Mouse (Mus musculus) adrenal gland, adult 2 months (tissue): ENCODE measurements around the gene Znrf3. TPM values are rescaled to one million over a fixed set of nuclear protein-coding genes. Genes with fewer than 3 reads are reported as not detected.

Source experiments
- DNase-seq: peaks from one replicate; pipeline ENCODE4 v3.0.0; 2021
- polyA plus RNA-seq: library from polyadenylated mRNA; depleted of rRNA; stranded (reverse); fragments of >200 nt; gene quantifications from 2 replicates; pipeline ENCODE4 v1.2.3, GENCODE M21; 2012
- total RNA-seq, 2 experiments: library from RNA; stranded (reverse); gene quantifications; 2 replicates each; pipeline ENCODE4 v1.2.3; 2021

Gene Znrf3
- total and polyA plus RNA-seq, 3 experiments = 15.7 to 27.9 (median 21.8) TPM

DNA sequence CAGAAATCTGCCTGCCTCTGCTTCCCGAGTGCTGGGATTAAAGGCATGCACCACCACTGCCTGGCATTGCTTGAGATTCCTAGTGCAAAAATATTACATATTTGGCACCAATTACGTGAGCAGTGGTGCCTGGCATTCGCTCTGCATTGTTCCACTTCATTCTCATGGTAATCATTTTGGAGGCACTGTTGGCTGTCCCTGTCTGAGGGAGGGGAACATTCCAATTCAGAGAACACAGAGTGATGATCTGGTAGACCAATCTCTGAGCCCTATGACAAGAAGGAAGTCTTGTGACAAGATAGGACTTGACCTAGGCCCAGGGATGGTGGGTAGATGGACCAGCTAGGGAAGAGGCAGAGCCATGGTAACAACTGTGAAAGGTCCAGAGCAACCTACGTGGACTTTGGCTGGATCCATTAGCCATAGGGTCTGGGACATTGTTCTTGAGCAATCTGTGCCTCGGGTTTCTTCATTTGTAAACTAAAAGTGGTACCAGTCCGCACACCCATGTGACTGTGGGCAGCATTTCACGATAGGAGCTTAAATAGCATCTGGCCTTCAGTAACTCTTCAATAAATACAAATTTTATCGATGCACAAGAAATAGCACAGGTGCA lies 174.7 kb downstream of the Znrf3 start:
- DNase-seq = no peak

GRCm38 (mm10) chr11:5265764-5266163 lies 178.9 kb downstream of the Znrf3 start:
- no peak for DNase-seq

- no peak for DNase-seq
Observed at GRCm38 (mm10) chr11:5263078-5263730, 181.4 kb downstream of the Znrf3 start.

DNA sequence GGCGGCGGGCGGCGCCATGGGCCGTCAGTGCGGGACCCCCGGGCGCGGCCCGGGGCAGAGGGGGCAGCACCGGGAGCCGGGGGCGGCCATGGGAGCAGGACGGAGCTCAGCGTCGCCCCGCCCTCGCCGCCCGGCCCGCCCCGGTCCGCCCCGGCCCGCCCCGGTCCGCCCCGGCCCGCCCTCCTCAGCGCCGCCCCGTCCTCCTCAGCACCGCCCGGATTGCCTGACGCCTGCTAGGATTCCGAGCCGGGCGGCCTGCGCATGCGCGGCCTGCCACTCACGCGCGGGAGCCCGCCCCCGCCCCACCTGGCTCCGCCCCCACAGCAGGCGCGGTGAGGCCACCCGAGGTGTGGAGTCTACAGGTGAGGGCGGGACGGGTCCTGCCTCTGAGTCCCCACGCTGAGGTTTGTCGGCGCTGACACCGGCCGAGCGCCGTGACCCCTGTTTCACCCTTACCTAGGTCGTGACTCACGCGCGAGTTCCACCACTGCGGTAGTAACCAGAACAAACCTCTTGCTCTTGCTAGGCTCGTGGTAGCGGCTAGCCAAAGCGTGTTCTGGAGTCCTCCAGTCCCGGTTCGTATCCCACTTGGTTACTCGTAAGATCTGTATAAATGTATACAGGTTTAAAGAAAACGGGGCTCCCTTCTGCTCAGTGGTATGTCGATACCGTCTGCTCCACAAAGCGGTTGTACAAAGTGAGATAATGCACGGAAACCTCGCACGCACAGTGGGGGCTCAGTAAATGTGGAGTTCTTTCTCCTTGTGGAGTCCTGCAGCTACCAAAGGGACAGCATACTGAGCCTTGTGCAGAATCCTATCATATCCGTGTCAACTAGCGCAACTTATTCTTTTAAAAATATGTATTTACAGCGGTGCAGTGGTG lies 182.9 kb downstream of the Znrf3 start, which contains the start of gene Kremen1:
Kremen1 (minus strand) TSS at position 51 of the 885 bp plus-strand sequence.
- peak; percentile 95 for DNase-seq

DNA sequence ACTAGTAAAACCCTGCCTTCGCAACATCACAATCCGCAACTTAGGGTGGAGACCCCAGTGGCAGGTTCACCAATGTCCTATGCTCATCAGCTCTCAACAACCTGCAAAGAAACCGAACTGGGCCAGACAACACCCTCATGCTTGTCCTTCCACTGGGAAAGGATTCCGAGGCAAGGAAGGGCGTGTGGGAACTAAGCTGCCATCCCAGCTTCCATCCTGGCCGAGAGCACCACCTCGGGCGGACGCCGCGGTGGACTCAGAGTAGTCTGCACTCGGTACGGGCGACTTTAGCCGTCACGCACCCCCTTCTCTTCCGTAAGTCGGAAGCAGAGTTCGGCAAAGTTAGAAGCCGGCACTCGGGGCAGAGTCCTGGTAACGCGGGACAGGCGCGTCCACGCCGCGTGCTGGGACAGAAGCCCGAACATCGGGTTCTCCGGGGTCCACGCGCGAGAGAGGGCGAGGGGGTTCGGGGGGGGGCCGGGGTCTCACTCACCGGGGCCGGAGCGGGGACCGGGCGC lies 183.6 kb downstream of the Znrf3 start:
- DNase-seq = peak; percentile 67

DNA sequence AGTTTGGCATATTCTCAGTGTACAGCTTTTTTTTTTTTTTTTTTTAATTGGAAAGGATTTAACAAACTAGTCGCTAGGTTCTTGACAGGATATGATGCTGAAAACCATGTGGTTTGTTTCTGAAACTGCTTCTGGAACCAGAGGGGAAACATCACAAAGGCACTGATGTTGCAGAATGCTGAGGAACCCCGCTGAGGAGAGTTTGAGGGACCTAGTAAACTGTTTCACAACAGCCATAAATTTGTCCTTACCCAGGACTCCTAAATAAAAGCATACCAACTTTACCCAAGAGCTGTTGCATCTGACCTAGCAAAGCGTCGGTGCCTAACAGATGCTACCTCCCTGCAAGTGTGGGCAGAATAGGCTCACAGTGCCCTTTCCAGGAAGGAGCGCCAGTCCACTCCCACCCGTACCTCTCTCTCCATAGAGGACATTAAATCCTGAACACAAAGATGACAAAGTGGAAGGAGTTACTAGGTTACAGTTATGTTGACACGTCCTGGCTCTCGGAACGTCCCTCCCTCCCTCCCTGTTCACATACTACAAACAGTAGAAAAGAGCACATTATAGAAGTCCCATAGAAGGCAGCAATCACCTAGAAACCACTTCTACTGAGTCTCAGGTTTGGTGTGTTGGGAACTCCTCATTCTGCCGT lies 184.6 kb downstream of the Znrf3 start:
- no peak for DNase-seq

- DNase-seq = no peak
Observed at GRCm38 (mm10) chr11:5258036-5258435, 186.6 kb downstream of the Znrf3 start.

GRCm38 (mm10) chr11:5257151-5257862 lies 187.3 kb downstream of the Znrf3 start:
- no peak for DNase-seq

DNA sequence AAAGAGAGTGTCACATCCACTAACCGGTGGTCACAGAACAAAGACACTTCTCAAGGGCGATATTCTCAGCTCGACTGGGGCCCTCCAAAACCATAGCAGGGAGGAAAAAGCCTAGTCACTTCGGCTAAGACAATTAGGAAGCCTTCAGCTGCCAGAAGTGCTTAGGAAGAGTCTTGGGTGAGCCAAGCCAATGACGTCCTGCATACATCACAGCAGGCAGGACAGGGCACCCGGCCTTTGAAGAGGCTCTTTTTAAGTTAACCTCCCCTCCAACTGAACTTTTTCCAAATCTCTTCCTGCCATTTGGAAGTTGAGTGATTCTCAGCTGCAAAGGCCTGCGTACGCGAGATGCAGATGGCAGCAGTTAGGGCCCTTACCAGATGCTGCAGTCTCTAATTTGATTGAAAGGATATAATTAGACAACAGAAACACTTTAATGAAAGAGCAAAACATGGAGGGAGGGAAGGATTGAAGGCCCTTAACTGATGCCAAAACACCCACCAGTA lies 189.1 kb downstream of the Znrf3 start:
- DNase-seq = no peak

- no peak for DNase-seq
Observed at GRCm38 (mm10) chr11:5254016-5254415, 190.6 kb downstream of the Znrf3 start.

- DNase-seq = no peak
Observed at GRCm38 (mm10) chr11:5253528-5253927, 191.1 kb downstream of the Znrf3 start.

DNA sequence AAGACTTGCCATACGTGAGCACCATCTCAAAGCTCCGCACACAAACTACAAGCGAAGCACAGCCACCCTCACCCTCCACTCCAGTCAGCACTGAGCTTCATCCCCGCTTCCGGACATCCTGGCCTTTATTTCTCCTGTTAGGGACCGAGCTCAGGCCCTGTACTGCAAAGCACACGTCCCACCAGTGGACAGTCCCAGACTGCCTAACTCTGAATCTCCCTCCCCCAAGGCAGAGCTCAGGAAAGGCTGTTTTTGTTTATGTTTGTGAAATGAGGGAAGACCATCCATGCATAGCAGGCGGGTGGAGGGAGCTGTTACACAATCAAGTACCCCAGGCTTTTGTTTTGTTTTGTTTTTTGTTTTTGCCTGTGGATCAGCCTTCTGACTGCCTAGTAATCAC lies 191.9 kb downstream of the Znrf3 start:
- no peak for DNase-seq

GRCm38 (mm10) chr11:5251112-5251511 lies 193.5 kb downstream of the Znrf3 start:
- DNase-seq = no peak

DNA sequence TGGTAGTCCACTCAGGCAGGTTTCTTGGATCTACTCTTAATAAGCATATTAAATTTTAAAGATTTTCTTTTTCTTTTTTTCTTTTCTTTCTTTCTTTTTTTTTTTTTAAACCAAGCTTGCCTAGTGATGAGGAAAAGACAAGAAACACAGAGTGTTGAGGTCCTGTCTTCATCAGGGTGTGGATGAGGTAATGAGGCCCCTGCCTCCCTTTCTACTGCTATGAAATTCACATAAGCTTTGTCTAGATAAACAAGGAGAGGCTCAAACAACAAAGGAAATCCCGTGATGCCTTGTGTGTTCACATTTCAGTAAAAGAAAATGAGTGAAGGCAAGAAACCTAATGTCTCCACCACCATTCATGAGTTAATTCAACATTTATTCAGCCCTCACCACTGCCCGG lies 196.4 kb downstream of the Znrf3 start:
- no peak for DNase-seq

DNA sequence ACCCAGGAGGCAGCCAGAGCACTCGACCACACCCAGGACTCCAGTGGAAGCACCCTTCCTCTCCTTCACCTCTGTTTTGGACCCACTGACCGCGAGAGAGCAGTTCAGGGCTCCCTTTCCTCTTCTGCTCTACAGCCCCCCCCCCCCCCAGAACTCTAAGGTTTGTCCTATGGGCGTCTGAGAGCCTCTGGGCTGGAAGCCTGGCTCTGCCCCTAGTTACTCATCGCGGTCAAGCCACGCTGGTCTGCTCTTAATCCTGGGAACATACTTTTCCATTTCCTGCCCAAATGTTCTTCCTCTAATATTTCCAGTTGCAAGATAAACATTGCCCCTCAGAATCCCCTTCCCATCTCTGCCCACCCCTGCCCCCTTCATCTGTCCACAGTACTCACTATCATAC lies 199.2 kb downstream of the Znrf3 start:
- no peak for DNase-seq

DNA sequence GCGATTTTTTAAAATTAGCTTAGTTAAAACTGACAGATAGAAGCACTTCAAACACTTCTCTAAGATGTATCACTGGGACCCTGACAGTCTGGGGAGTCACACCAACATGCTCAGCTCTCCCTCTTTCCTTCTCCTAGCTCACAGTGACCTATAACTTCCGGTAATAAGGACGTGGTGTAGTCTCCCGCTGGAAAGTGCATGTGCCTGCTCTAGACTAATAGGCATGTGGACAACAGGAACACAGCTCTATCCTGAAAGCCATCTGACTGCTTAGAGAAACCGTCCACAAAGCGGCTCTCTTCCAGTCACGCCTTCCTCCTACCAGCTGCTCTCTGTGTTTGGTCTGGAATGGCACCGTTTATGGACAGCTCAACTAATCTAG lies 199.9 kb downstream of the Znrf3 start:
- no peak for DNase-seq

DNA sequence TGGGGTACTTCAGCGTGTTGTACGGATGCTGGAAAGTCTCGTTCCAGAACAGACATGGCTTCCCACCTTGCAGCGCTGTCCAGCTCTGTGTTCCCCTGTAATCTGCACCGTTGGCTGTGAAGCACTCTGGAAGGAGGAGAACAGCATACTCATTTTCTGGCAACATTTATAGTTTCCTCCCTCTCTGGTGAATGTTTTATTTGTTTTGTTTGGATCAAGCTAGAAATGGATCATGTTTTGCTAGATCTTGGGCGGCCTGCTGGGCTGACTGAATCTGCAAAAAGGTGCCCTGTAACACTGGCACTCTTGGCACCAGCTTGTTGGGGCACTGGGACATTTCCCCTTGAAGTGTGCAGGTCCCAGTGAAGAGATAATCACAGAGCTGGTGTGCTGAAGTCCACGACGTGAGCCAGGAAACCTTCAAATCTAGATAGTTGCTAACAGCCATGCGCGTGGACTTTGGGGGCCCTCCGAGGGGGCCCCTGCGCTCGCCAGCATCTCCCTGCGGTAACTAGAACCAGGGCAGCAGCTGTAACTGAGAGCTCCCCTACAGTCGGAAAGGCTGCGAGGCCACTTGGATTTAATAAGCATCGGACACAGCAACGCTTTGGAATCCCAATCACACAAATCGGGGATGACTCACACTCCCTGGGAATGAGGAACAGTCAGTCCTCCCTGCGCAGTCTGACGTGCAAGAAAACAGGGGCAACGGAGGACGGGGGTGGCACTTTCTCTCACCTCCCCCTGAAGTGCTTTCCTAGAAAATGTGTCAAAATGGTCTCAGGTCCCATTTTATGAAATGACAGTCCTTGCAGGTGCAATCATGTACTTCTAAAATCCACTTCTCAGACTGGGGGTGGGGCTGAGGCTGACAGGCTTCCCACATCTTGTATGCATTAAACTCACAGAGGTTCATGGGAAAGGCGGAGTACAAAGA lies 200.6 kb downstream of the Znrf3 start:
- DNase-seq = peak; percentile 72

DNA sequence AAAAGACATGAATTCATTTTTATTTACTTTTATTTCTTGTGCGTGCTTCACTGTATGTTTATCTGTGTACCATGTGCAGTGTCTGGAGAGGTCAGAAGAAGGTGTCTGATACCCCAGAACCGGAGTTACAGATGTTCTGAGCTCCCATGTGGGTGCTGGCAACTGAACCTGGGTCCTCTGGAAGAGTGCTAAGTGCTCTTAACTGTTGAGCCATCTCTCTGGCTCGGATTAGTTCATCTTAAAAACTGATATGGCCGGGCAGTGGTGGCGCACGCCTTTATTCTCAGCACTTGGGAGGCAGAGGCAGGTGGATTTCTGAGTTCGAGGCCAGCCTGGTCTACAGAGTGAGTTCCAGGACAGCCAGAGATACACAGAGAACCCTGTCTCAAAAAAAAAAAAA lies 201.4 kb downstream of the Znrf3 start:
- DNase-seq = no peak

GRCm38 (mm10) chr11:5242158-5242557 lies 202.5 kb downstream of the Znrf3 start:
- no peak for DNase-seq
